Mouse (Mus musculus) kidney, adult 8-10 months (tissue): ENCODE data around the gene Hdac7.
A peak's percentile ranks its signal among the peaks of the same experiment; 100 is the strongest.

Source experiments
- DNase-seq, 2 experiments: peaks; one replicate each; pipeline ENCODE4 v3.0.0; 2022

Gene Hdac7

DNA sequence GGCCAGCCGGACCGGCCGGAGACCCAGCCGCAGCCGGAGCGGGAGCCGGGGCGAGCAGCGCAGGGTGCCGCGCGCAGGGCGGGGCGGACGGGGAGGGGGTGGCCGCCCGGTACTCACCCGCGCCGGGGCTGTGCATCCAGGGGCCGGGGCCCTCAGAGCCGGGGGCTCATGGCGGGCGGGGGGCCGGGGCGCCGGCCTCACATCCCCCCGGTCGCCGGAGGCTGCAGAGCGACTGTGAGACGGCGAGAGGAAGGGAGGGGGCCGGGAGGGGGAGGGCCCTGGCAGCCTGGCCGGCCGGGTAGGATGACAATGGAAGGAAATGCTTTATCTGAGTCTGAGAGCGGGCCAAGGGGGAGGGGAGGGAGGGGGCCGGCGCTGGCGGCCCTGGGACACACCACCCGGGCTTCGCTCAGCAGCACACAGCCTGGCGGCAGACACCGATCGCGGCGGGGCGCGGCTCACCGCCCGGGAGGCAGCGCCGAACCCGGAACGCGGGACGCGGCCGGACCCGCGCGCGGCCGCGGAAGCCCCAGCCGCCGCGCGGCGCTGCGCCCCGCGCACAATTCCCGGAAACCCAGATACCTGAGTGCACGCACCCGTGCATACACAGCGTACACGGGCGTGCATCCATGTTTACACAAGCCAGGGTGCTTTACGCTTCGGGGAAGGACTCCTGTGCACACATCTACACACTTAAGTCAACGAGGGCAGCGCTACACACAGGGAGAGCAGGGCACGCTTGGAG is 12.9 kb downstream of the Hdac7 start:
- DNase-seq: peak; percentile 50 to 64

DNA sequence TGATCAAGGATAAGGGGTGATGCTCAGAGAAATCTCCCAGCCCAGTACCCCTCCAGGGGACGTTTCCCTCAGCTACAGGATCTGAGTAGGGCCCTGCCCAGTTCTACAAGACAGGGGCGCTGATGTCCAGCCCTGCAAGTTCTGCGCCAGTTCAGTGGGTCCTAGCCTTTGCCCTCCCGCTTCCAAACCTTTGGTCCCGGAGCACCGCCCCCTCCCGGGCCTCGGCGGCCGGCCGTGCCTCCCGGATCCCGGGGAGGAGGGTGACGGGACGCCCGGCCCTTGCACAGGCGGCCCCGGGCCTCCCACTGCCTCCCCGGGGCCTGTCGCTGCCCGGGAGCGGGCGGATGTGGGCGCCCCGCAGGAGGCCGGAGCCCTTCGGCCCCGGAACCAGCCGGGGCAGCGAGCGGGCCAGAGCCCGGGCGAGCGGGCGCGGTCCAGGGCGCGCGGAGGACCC is 13.5 kb downstream of the Hdac7 start:
- peak; percentile 68 to 69 for DNase-seq

GRCm38 (mm10) chr15:97830253-97830787 is 14.0 kb downstream of the Hdac7 start:
- no peak for DNase-seq

- DNase-seq: no peak
Observed at GRCm38 (mm10) chr15:97829432-97829831, 14.9 kb downstream of the Hdac7 start.

GRCm38 (mm10) chr15:97828901-97829338 is 15.4 kb downstream of the Hdac7 start:
- DNase-seq: no peak

- no peak for DNase-seq
Observed at GRCm38 (mm10) chr15:97828221-97828842, 16.0 kb downstream of the Hdac7 start.

DNA sequence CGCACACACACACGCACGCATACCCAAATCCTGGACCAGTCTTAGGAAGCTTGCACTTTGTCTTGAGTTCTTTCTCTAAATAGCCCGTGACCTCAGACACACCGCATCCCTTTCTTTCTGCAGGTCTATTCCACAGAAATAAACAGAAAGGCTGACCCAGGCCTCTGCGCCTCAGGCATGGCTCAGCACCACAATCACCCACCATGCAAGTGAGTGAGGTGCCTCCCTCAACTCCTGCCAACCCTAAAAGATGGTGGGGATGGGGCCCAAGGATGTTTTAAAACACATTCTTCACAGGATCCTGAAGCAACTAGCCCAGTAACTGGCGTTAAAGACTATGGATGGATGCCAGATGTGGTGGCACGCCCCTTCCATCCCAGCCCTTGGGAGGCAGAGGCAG is 16.9 kb downstream of the Hdac7 start:
- DNase-seq: no peak

- DNase-seq: no peak
Observed at GRCm38 (mm10) chr15:97826588-97827261, 17.6 kb downstream of the Hdac7 start.

- DNase-seq: no peak
Observed at GRCm38 (mm10) chr15:97825941-97826587, 18.2 kb downstream of the Hdac7 start.

DNA sequence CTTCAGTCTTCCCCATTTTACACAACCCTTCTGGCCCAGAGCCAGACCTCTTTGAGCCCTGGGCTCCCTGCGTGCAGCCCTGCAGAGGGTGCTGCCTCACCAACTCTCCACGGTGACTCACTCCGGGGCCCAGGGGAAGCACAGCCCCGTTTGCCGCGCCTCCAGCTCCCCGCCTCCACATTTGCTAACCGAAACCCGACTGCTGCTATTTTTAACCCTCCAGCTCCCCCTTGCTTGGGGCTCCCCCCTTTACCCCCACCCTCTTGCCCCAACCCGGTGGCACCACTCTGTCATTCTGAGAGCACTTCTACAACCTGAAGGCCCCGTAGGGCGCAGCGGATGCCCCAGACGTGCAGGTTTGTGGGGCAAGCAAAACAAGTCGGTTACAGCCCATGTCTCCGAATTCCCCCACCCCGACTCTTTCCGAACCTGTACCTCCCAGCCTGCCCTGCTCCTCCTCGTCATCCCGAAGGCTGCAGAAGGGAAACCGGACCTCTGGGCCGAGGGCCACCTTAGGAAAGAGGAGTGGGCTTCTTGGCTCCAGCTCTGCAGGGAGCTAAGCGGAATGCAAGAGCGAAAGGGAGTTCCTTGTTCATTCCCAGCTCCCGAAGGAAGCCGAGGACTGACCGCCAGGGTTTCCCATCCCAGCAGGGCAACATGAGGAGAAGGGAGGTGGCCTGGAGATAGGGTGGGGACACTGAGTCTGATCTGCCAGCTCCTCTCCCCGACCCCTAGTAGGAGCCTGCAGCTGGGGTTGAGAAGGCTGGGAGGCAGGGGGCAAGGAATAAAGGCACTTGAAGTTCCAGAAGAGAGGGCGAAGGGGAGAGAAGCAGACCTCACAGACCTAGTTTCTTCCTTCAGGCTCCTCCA is 19.0 kb downstream of the Hdac7 start:
- DNase-seq: peak; percentile 76

DNA sequence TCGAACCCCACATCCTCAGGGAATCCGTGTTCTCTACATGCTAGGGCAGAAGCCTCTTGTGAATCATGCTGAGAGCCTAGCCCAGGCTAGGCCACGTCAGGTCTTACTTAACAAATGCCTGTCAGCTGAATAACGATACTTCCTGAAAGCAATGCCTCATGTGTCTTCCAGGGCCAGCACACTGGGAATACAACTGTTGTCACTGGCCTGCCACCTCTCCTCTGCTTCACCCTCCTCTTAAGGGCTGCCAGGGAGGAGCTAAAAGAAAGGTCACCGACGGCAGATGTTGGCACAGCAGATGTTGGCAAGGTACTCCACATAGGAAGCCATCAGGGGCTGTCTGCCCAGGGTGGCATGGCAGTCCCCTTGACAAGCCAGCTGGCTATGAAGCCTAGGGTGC is 20.3 kb downstream of the Hdac7 start:
- DNase-seq: no peak

DNA sequence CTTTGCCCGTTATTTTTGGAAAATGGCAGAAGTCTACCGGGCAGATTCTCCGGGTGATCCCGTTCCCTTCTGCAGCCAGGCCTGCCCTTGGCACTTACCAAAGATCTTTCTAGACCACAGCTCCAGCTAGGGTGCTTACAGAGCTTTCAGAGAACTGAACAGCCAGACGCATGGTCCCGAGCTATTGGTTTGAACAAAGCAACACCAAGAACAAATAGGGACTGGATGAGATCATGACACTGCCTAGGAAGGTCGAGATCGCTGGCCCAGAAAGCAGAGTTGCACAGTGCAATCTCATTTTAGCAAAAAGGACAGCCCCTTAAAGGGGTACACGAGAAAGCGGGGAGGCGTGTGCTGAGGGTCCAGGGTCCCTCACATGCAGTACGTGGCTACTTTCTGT is 20.8 kb downstream of the Hdac7 start:
- no peak for DNase-seq

GRCm38 (mm10) chr15:97822545-97823228 is 21.6 kb downstream of the Hdac7 start:
- DNase-seq: no peak

DNA sequence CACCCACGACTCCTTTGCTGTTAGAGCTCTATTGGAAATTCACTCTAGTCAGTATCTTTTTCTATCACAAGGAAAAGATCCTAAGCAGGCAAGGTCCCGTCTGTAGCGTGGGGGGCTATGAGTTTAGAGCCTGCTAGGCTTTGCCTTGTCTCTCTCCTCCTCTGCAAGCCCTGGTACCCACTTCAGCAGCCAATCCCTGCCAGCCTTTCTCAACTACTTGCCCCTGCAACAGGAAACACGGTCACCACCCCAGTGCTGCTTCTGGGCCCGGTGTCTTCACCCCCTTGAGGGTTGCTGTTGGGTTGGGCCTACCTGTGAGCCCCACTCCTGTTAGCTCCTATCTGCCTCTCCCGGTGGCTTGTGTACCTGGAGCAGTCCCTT is 22.3 kb downstream of the Hdac7 start:
- no peak for DNase-seq

DNA sequence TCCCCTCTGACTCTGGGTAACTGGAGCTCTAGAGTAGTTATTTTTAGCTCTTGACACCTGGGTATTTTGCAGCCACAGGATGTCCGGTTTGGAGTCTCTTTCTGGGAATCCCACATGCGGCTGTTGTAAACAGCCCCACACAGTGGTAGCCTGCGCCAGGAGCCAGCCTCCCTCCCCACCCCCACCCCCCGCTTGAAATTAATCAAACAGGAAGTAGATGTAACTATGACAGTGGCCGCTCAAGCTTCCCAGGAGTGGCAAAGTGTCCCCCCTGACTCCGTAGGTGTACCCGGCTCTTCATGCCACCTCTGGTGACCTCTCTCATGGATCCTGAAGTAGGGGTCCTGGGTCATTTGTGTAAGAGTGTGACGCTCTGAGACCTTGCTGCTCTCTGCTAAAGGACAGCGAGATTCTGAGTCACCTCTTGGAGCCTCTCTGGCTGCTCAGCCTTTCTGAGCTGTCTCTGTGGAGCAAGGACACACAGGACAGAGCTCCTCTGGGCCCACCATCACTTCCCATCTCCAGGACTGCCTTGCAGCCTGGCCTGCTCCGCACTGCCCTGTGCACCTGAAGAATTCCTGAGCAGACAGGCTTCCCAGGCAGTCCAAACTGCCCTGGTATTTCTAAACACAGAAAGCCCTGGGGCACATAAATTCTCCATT is 22.9 kb downstream of the Hdac7 start:
- DNase-seq: peak in 1 of 2 experiments; percentile 48

DNA sequence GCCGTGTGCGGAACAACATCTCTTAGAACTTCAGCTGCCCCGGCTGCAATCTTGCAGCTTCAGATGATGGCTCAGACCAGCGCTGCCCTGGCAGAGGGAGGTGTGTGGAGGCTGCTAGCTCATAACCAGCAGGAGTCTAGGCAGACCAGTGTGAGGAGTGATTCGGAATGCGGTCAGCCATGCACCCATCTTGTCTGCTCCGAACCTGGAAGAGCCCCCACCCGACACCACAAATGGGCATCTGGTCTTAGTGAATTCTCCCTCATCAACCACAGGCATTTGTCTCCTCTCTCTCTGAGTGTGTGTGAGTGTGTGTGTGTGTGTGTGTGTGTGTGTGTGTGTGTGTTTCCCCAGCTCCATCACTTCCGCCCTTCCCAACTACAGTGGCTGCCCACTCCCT is 24.4 kb downstream of the Hdac7 start:
- no peak for DNase-seq

DNA sequence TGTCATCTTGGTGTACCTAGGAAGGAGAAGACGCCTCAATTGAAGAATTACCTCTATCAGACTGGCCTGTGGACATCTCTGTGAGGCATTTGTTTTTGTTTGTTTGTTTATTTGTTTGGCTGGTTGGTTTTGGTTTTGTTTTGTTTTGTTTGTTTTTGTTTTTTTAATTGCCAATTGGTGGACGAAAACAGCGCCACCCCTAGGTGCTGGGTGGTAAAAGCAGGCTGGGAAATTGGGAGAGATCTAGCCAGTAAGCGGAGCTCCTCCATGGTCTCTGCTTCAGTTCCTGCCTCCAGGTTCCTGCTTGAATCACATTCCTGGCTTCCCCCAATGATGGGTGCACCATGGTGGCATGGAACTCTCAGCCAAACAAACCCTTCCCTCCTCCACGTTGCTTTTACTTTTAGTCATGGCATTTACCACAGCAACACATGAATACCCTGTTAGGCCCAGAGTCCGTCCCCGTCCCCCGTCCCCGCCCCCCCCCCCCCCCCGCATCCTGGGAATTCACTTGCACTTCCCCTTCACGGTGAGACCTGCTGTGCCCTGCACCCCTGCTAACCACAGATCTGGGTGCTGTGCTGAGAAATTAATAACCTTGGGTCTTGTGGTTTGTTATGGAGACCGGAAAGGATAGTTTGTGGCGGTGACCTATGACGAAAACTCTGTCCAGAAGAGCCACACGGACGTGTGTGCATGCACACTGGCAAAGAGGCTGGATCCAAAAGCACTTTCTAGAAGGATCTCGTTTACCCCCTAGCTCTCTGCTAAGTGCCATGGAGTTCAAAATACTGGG is 27.9 kb downstream of the Hdac7 start:
- no peak for DNase-seq

GRCm38 (mm10) chr15:97815254-97815653 is 29.0 kb downstream of the Hdac7 start:
- no peak for DNase-seq

- no peak for DNase-seq
Observed at GRCm38 (mm10) chr15:97814703-97815102, 29.6 kb downstream of the Hdac7 start.
